Mouse (Mus musculus): ENCODE data around the gene Asic5. TPM values are rescaled to one million over a fixed set of nuclear protein-coding genes. Genes with fewer than 3 reads are reported as not detected.

Gene Asic5
- total RNA-seq, 1 experiment, result not detected

- Histone ChIP-seq H3K9me3 (ENCODE audit: control insufficient read depth, insufficient read depth, low read depth, low read length) (no peaks in the 10 kb centered on the region), H3K4me1 (ENCODE audit: control insufficient read depth in 2 of 2, insufficient read depth in 2 of 2, low read length in 2 of 2, poor library complexity in 1 of 2) (no peaks in the 10 kb centered on the region), H3K27ac (ENCODE audit: insufficient read depth, low read depth, low read length, poor library complexity, severe bottlenecking) (no peak overlapping the region), H3K4me3 (ENCODE audit: insufficient read depth in 1 of 2, low read depth in 1 of 2, low read length in 2 of 2, poor library complexity in 1 of 2, severe bottlenecking in 1 of 2) (no peak overlapping the region), H3K9ac (ENCODE audit: insufficient read depth, low read depth, low read length, poor library complexity, severe bottlenecking) (no peak overlapping the region), H3K36me3 (ENCODE audit: control insufficient read depth, insufficient read depth, low read length, poor library complexity, severe bottlenecking) (no peaks in the 10 kb centered on the region)
- no peak for DNase-seq (ENCODE audit: low read depth, low spot score)
- in situ Hi-C loops (cut with MboI; ENCODE audit: low sequenced_read_pairs in 2 of 2, unreplicated experiment in 2 of 2), result loop anchor here in 1 of 2 experiments (25.0 kb wide), 1 partner anchor 286 kb away; no protein-coding TSS in a partner anchor
- no peak for TF ChIP-seq ZNF384 (IDR thresholded peaks at IDR 0.05; ENCODE audit: low read depth, low read length)
- no peak for TF ChIP-seq MAFK (IDR thresholded peaks at IDR 0.05; ENCODE audit: insufficient read depth, low read depth, low read length)
- TF ChIP-seq ZC3H11A (IDR thresholded peaks at IDR 0.05; ENCODE audit: borderline replicate concordance, low read depth, low read length), result no peak
- TF ChIP-seq HCFC1 (IDR thresholded peaks at IDR 0.05; ENCODE audit: borderline replicate concordance, insufficient read depth, low read length), result no peak
- no peak for TF ChIP-seq CHD2 (IDR thresholded peaks at IDR 0.05; ENCODE audit: low read depth, low read length)
Measured at GRCm38 (mm10) chr3:82051468-82051867, 69.4 kb downstream of the Asic5 start.

DNA sequence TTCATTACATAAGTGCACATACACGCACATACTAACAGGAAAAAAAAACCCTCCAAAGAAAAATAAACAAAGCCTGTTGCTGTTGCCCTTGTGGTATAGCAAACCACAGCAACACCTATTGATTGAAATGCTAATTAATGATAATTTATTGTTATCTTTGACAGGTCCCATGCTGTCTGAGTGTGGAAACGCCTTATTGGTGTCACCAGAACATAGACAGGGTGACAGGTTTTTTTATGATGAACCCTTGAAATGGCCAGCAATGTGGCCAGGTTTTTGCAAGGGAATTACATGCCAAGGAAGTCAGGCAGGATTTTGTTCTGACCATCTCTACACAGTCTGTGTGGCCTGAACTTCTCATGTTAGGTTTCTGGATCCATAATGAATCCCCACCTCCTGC lies 69.9 kb downstream of the Asic5 start:
- no peaks in the 10 kb centered on the region for H3K4me1 ChIP-seq (ENCODE audit: control insufficient read depth in 2 of 2, insufficient read depth in 2 of 2, low read length in 2 of 2, poor library complexity in 1 of 2)
- H3K4me3 ChIP-seq (ENCODE audit: insufficient read depth in 1 of 2, low read depth in 1 of 2, low read length in 2 of 2, poor library complexity in 1 of 2, severe bottlenecking in 1 of 2), result no peak overlapping the region
- H3K27ac ChIP-seq (ENCODE audit: insufficient read depth, low read depth, low read length, poor library complexity, severe bottlenecking), result no peak overlapping the region
- no peaks in the 10 kb centered on the region for H3K36me3 ChIP-seq (ENCODE audit: control insufficient read depth, insufficient read depth, low read length, poor library complexity, severe bottlenecking)
- DNase-seq (ENCODE audit: low read depth, low spot score), result no peak
- TF ChIP-seq ZC3H11A (IDR thresholded peaks at IDR 0.05; ENCODE audit: borderline replicate concordance, low read depth, low read length), result no peak
- TF ChIP-seq HCFC1 (IDR thresholded peaks at IDR 0.05; ENCODE audit: borderline replicate concordance, insufficient read depth, low read length), result no peak
- TF ChIP-seq ZNF384 (IDR thresholded peaks at IDR 0.05; ENCODE audit: low read depth, low read length), result no peak
- TF ChIP-seq CHD2 (IDR thresholded peaks at IDR 0.05; ENCODE audit: low read depth, low read length), result no peak
- no peak overlapping the region for H3K9ac ChIP-seq (ENCODE audit: insufficient read depth, low read depth, low read length, poor library complexity, severe bottlenecking)
- H3K9me3 ChIP-seq (ENCODE audit: control insufficient read depth, insufficient read depth, low read depth, low read length), result no peaks in the 10 kb centered on the region
- in situ Hi-C loops (cut with MboI; ENCODE audit: low sequenced_read_pairs in 2 of 2, unreplicated experiment in 2 of 2), result loop anchor here in 1 of 2 experiments (25.0 kb wide), 1 partner anchor 285 kb away; no protein-coding TSS in a partner anchor

GRCm38 (mm10) chr3:82054283-82054974 lies 72.3 kb downstream of the Asic5 start:
- TF ChIP-seq ZC3H11A (IDR thresholded peaks at IDR 0.05; ENCODE audit: borderline replicate concordance, low read depth, low read length), result no peak
- TF ChIP-seq HCFC1 (IDR thresholded peaks at IDR 0.05; ENCODE audit: borderline replicate concordance, insufficient read depth, low read length), result no peak
- no peak for TF ChIP-seq CHD2 (IDR thresholded peaks at IDR 0.05; ENCODE audit: low read depth, low read length)
- no peak for TF ChIP-seq ZNF384 (IDR thresholded peaks at IDR 0.05; ENCODE audit: low read depth, low read length)
- no peak for TF ChIP-seq MAFK (IDR thresholded peaks at IDR 0.05; ENCODE audit: insufficient read depth, low read depth, low read length)
- H3K4me3 ChIP-seq (ENCODE audit: insufficient read depth in 1 of 2, low read depth in 1 of 2, low read length in 2 of 2, poor library complexity in 1 of 2, severe bottlenecking in 1 of 2), result no peak overlapping the region
- no peaks in the 10 kb centered on the region for H3K36me3 ChIP-seq (ENCODE audit: control insufficient read depth, insufficient read depth, low read length, poor library complexity, severe bottlenecking)
- in situ Hi-C loops (cut with MboI; ENCODE audit: low sequenced_read_pairs in 2 of 2, unreplicated experiment in 2 of 2), result loop anchor here in 1 of 2 experiments (25.0 kb wide), 1 partner anchor 283 kb away; no protein-coding TSS in a partner anchor
- H3K9ac ChIP-seq (ENCODE audit: insufficient read depth, low read depth, low read length, poor library complexity, severe bottlenecking), result no peak overlapping the region
- H3K27ac ChIP-seq (ENCODE audit: insufficient read depth, low read depth, low read length, poor library complexity, severe bottlenecking), result no peak overlapping the region
- no peaks in the 10 kb centered on the region for H3K4me1 ChIP-seq (ENCODE audit: control insufficient read depth in 2 of 2, insufficient read depth in 2 of 2, low read length in 2 of 2, poor library complexity in 1 of 2)
- no peak for DNase-seq (ENCODE audit: low read depth, low spot score)
- H3K9me3 ChIP-seq (ENCODE audit: control insufficient read depth, insufficient read depth, low read depth, low read length), result no peaks in the 10 kb centered on the region

GRCm38 (mm10) chr3:82057201-82057600 lies 75.1 kb downstream of the Asic5 start:
- Histone ChIP-seq H3K4me1 (ENCODE audit: control insufficient read depth in 2 of 2, insufficient read depth in 2 of 2, low read length in 2 of 2, poor library complexity in 1 of 2) (no peaks in the 10 kb centered on the region), H3K36me3 (ENCODE audit: control insufficient read depth, insufficient read depth, low read length, poor library complexity, severe bottlenecking) (no peaks in the 10 kb centered on the region), H3K9ac (ENCODE audit: insufficient read depth, low read depth, low read length, poor library complexity, severe bottlenecking) (no peak overlapping the region), H3K27ac (ENCODE audit: insufficient read depth, low read depth, low read length, poor library complexity, severe bottlenecking) (no peak overlapping the region), H3K9me3 (ENCODE audit: control insufficient read depth, insufficient read depth, low read depth, low read length) (no peaks in the 10 kb centered on the region), H3K4me3 (ENCODE audit: insufficient read depth in 1 of 2, low read depth in 1 of 2, low read length in 2 of 2, poor library complexity in 1 of 2, severe bottlenecking in 1 of 2) (no peak overlapping the region)
- no peak for TF ChIP-seq ZNF384 (IDR thresholded peaks at IDR 0.05; ENCODE audit: low read depth, low read length)
- no peak for TF ChIP-seq HCFC1 (IDR thresholded peaks at IDR 0.05; ENCODE audit: borderline replicate concordance, insufficient read depth, low read length)
- no peak for TF ChIP-seq CHD2 (IDR thresholded peaks at IDR 0.05; ENCODE audit: low read depth, low read length)
- no peak for TF ChIP-seq MAFK (IDR thresholded peaks at IDR 0.05; ENCODE audit: insufficient read depth, low read depth, low read length)
- TF ChIP-seq ZC3H11A (IDR thresholded peaks at IDR 0.05; ENCODE audit: borderline replicate concordance, low read depth, low read length), result no peak
- DNase-seq (ENCODE audit: low read depth, low spot score), result no peak
- in situ Hi-C loops (cut with MboI; ENCODE audit: low sequenced_read_pairs in 2 of 2, unreplicated experiment in 2 of 2), result loop anchor here in 1 of 2 experiments (25.0 kb wide), 1 partner anchor 280 kb away; no protein-coding TSS in a partner anchor

Data from ES-E14 (cell line).